Mouse (Mus musculus) forebrain, embryonic 14.5 days (tissue): ENCODE results near the gene Olfr933. TPM values are rescaled to one million over a fixed set of nuclear protein-coding genes. Genes with fewer than 3 reads are reported as not detected.

Source experiments
- ATAC-seq: fragments of 200-750 bp; cut with Nextera tagmentation; 2 replicates; pipeline ENCODE4 v1.8.0; 2017; ENCODE audit warnings: mild to moderate bottlenecking, moderate library complexity
- DNase-seq: peaks from one replicate; pipeline ENCODE4 v3.0.0-alpha.2; 2015; ENCODE audit warnings: low spot score
- H3K27ac ChIP-seq: fragments of 300-500 bp; sonication (generic); 2 replicates; pipeline ENCODE4 v1.5.1; 2014; ENCODE audit warnings: low read depth, mild to moderate bottlenecking, control low read depth, low read length, moderate library complexity
- H3K27me3 ChIP-seq: fragments of 300-500 bp; sonication (generic); replicated peaks from 2 replicates; pipeline ENCODE4 v1.6.1; 2014; ENCODE audit warnings: low read length, control low read depth, mixed read lengths; ENCODE audit not compliant: control insufficient read depth, insufficient read depth
- H3K36me3 ChIP-seq: fragments of 300-500 bp; sonication (generic); 2 replicates; pipeline ENCODE4 v1.6.1; 2014; ENCODE audit warnings: low read length, control low read depth; ENCODE audit not compliant: control insufficient read depth, insufficient read depth
- H3K4me1 ChIP-seq: fragments of 300-500 bp; sonication (generic); 2 replicates; pipeline ENCODE4 v1.6.1; 2014; ENCODE audit warnings: antibody characterized with exemption, low read length, control low read depth; ENCODE audit not compliant: control insufficient read depth, insufficient read depth
- H3K4me2 ChIP-seq: fragments of 300-500 bp; sonication (generic); 2 replicates; pipeline ENCODE4 v1.6.1; 2014; ENCODE audit warnings: mild to moderate bottlenecking, control low read depth, low read length
- H3K4me3 ChIP-seq: fragments of 300-500 bp; sonication (generic); 2 replicates; pipeline ENCODE4 v1.5.1; 2014; ENCODE audit warnings: low read depth, low read length, control low read depth
- H3K9ac ChIP-seq: fragments of 300-500 bp; sonication (generic); 2 replicates; pipeline ENCODE4 v1.6.1; 2014; ENCODE audit warnings: mild to moderate bottlenecking, low read length, control low read depth, moderate library complexity
- H3K9me3 ChIP-seq: fragments of 300-500 bp; sonication (generic); replicated peaks from 2 replicates; pipeline ENCODE4 v1.6.1; 2016; ENCODE audit warnings: low read length, control low read depth, mixed read lengths; ENCODE audit not compliant: control insufficient read depth
- WGBS: fragments of 180-500 bp; shearing (Covaris S2); extraction: QIAGEN DNeasy Blood & Tissue Kit; methylation state at CpG from one replicate; pipeline ENCODE4 v1.1.7; 2014; 5-methylcytosine and 5-hydroxymethylcytosine counted together
- polyA plus RNA-seq: library from polyadenylated mRNA; unstranded; fragments of >200 nt; fragmentation: Nextera tagmentation; extraction: Ambion mirVana; gene quantifications from 2 replicates; pipeline ENCODE4 v1.2.1, GENCODE M21; 2014

The Olfr933 gene
- polyA plus RNA-seq = not detected in 2 replicates

- Histone ChIP-seq H3K27me3 (no peaks in the 10 kb centered on the region), H3K4me3 (no peak within 1 kb of the TSS), H3K27ac (no peak within 1 kb of the TSS), H3K9ac (no peak within 1 kb of the TSS), H3K36me3 (no peaks in the 10 kb centered on the region), H3K4me1 (no peaks in the 10 kb centered on the region), H3K9me3 (no peaks in the 10 kb centered on the region), H3K4me2 (no peak within 1 kb of the TSS)
- DNase-seq (no peak), ATAC-seq (no peak)
- WGBS = 84% methylated on average over 4 of the region's 4 CpGs
These were observed at the start of gene Olfr933 for GRCm38 (mm10) chr9:38972013-38972412. Gene Olfr933, plus strand, starts transcription at chr9:38972313.

GRCm38 (mm10) chr9:38929509-38929908 is 42.6 kb upstream of the Olfr933 start, which contains the start of gene Olfr930:
Gene Olfr930, plus strand, starts transcription at chr9:38929809.
- Histone ChIP-seq H3K27ac (no peak within 1 kb of the TSS), H3K4me1 (no peaks in the 10 kb centered on the region), H3K4me2 (no peak within 1 kb of the TSS), H3K27me3 (no peaks in the 10 kb centered on the region), H3K9ac (no peak within 1 kb of the TSS), H3K9me3 (no peaks in the 10 kb centered on the region), H3K4me3 (no peak within 1 kb of the TSS), H3K36me3 (no peaks in the 10 kb centered on the region)
- DNase-seq (no peak), ATAC-seq (no peak)

- Histone ChIP-seq H3K27me3 (no peaks in the 10 kb centered on the region), H3K27ac (no peak overlapping the region), H3K4me2 (no peak overlapping the region), H3K4me1 (no peaks in the 10 kb centered on the region), H3K4me3 (no peak overlapping the region), H3K36me3 (no peaks in the 10 kb centered on the region), H3K9ac (no peak overlapping the region), H3K9me3 (no peaks in the 10 kb centered on the region)
- ATAC-seq (no peak), DNase-seq (no peak)
- WGBS = 84% methylated on average over 7 of the region's 7 CpGs
These were observed 18.6 kb upstream of the Olfr933 start for GRCm38 (mm10) chr9:38953401-38954123.

- ATAC-seq = no peak
These were observed 18.0 kb upstream of the Olfr933 start for GRCm38 (mm10) chr9:38954124-38954416.

GRCm38 (mm10) chr9:38988215-38988614 is 16.1 kb downstream of the Olfr933 start, which contains the start of gene Olfr934:
Gene Olfr934, minus strand, starts transcription at chr9:38988315.
- no peak within 1 kb of the TSS for H3K4me2 ChIP-seq
- DNase-seq (no peak), ATAC-seq (no peak)
- H3K27ac ChIP-seq = no peak within 1 kb of the TSS
- no peaks in the 10 kb centered on the region for H3K36me3 ChIP-seq
- no peaks in the 10 kb centered on the region for H3K9me3 ChIP-seq
- WGBS = 94% methylated on average over 2 of the region's 2 CpGs
- no peaks in the 10 kb centered on the region for H3K27me3 ChIP-seq
- no peak within 1 kb of the TSS for H3K4me3 ChIP-seq
- no peak within 1 kb of the TSS for H3K9ac ChIP-seq
- no peaks in the 10 kb centered on the region for H3K4me1 ChIP-seq

More at GRCm38 (mm10) chr9:38954124-38954416, 18.0 kb upstream of the Olfr933 start:
- H3K27me3 ChIP-seq = no peaks in the 10 kb centered on the region
- WGBS = 84% methylated on average over 4 of the region's 4 CpGs
- H3K36me3 ChIP-seq = no peaks in the 10 kb centered on the region
- H3K9me3 ChIP-seq = no peaks in the 10 kb centered on the region
- H3K4me1 ChIP-seq = no peaks in the 10 kb centered on the region
- no peak overlapping the region for H3K27ac ChIP-seq
- no peak overlapping the region for H3K4me2 ChIP-seq
- peak; percentile 24 for DNase-seq
- H3K9ac ChIP-seq = no peak overlapping the region
- no peak overlapping the region for H3K4me3 ChIP-seq

- Histone ChIP-seq H3K4me3 (no peak within 1 kb of the TSS), H3K36me3 (no peaks in the 10 kb centered on the region), H3K27me3 (no peaks in the 10 kb centered on the region), H3K4me1 (no peaks in the 10 kb centered on the region), H3K27ac (no peak within 1 kb of the TSS), H3K9ac (no peak within 1 kb of the TSS), H3K4me2 (no peak within 1 kb of the TSS), H3K9me3 (no peaks in the 10 kb centered on the region)
- DNase-seq (no peak), ATAC-seq (no peak)
- 77% methylated on average over 2 of the region's 2 CpGs for WGBS
These were observed 27.5 kb downstream of the Olfr933 start, which contains the start of gene Olfr935 for GRCm38 (mm10) chr9:38999583-38999982. Gene Olfr935, minus strand, starts transcription at chr9:38999683.

GRCm38 (mm10) chr9:39023277-39023676 is 51.2 kb downstream of the Olfr933 start, which contains the start of gene Olfr146:
Gene Olfr146, minus strand, starts transcription at chr9:39023377.
- H3K4me3 ChIP-seq = no peak within 1 kb of the TSS
- no peak for ATAC-seq

More at GRCm38 (mm10) chr9:39023277-39023676, 51.2 kb downstream of the Olfr933 start, which contains the start of gene Olfr146:
- Histone ChIP-seq H3K4me2 (no peak within 1 kb of the TSS), H3K9me3 (no peaks in the 10 kb centered on the region), H3K4me1 (no peaks in the 10 kb centered on the region), H3K36me3 (no peaks in the 10 kb centered on the region), H3K27me3 (no peaks in the 10 kb centered on the region), H3K27ac (no peak within 1 kb of the TSS), H3K9ac (no peak within 1 kb of the TSS)
- no peak for DNase-seq
- WGBS = 88% methylated on average over 1 of the region's 1 CpGs

Other genes with a start within 250 kb of the Olfr933 start
- not detected in 2 replicates for gene Olfr920, start 220.0 kb upstream of the Olfr933 start, polyA plus RNA-seq
- not detected in 2 replicates for gene Olfr921, start 199.2 kb upstream of the Olfr933 start, polyA plus RNA-seq
- not detected in 2 replicates for gene Olfr922, start 157.7 kb upstream of the Olfr933 start, polyA plus RNA-seq
- gene Olfr923, start 145.8 kb upstream of the Olfr933 start, polyA plus RNA-seq = not detected in 2 replicates
- not detected in 2 replicates for gene Olfr924, start 127.9 kb upstream of the Olfr933 start, polyA plus RNA-seq
- gene Olfr26, start 117.3 kb upstream of the Olfr933 start, polyA plus RNA-seq = not detected in 2 replicates
- gene Olfr926, start 95.2 kb upstream of the Olfr933 start, polyA plus RNA-seq = not detected in 2 replicates
- not detected in 2 replicates for gene Olfr930, start 42.5 kb upstream of the Olfr933 start, polyA plus RNA-seq
- not detected in 2 replicates for gene Olfr934, start 16.0 kb downstream of the Olfr933 start, polyA plus RNA-seq
- not detected in 2 replicates for gene Olfr935, start 27.4 kb downstream of the Olfr933 start, polyA plus RNA-seq
- not detected in 2 replicates for gene Olfr146, start 51.1 kb downstream of the Olfr933 start, polyA plus RNA-seq
- not detected in 2 replicates for gene Olfr937, start 92.6 kb downstream of the Olfr933 start, polyA plus RNA-seq
- not detected in 2 replicates for gene Olfr938, start 106.6 kb downstream of the Olfr933 start, polyA plus RNA-seq
- gene Olfr27, start 155.8 kb downstream of the Olfr933 start, polyA plus RNA-seq = not detected in 2 replicates
- not detected in 2 replicates for gene Olfr943, start 194.0 kb downstream of the Olfr933 start, polyA plus RNA-seq
- not detected in 2 replicates for gene Olfr944, start 229.6 kb downstream of the Olfr933 start, polyA plus RNA-seq